Mouse (Mus musculus) kidney, postnatal 10 days (tissue): ENCODE measurements at regions not wholly inside any gene's neighbourhood (a gene's known extent, or its start where the extent isn't known, plus 50 kb on each side); places are given as distances from the start of the nearest gene placed in this dataset.

Experiments
- DNase-seq: peaks from one replicate; pipeline ENCODE4 v3.0.0; 2021; ENCODE audit warnings: mixed read lengths

GRCm38 (mm10) chr1:89392711-89393110 is 61.9 kb upstream of the Agap1 start:
- DNase-seq: no peak

GRCm38 (mm10) chr1:89394471-89394870 is 60.1 kb upstream of the Agap1 start:
- DNase-seq: no peak

GRCm38 (mm10) chr1:89400734-89401202 is 53.8 kb upstream of the Agap1 start:
- no peak for DNase-seq

GRCm38 (mm10) chr1:89402513-89403210 is 51.9 kb upstream of the Agap1 start:
- DNase-seq: no peak

GRCm38 (mm10) chr1:89403551-89404050 is 51.0 kb upstream of the Agap1 start:
- DNase-seq: no peak
